Mouse (Mus musculus): ENCODE measurements around the gene Abhd11. TPM values are rescaled to one million over a fixed set of nuclear protein-coding genes. Genes with fewer than 3 reads are reported as not detected.
"Not testable (repeated sequence)": the region's sequence is repeated elsewhere in the genome, so short reads cannot be mapped to it uniquely, and the experiment has no call there.

The Abhd11 gene
- polyA plus RNA-seq, 1 experiment from 2014 or later: 41.2 TPM

DNA sequence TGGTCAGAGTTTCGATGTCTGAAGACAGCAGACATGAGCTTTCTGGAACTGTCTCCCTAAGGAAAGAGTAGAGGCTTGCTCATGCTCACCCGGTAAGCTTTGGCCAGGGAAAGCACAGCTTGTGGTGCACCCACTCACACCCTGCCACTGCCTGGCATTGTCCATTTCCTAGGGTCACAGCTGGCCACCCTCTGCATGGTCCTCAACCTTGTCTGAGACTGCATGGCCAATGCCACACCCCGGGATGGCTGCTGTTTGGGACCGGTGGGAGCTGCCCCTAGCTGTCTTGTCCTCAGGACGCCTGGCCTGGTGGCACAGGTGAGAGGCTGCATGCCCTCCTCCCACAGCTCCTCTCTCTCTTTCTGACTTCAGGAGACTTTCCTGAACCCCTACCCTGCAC is 39.6 kb downstream of the Abhd11 start:
- WGBS: 93% methylated on average over 5 of the region's 5 CpGs
- Histone ChIP-seq H3K27ac (ENCODE audit: low read depth, low read length) (no peak overlapping the region), H3K4me3 (ENCODE audit: low read depth, low read length) (no peak overlapping the region), H3K9me3 (ENCODE audit: control insufficient read depth, low read length) (no peaks in the 10 kb centered on the region), H3K9ac (ENCODE audit: low read length) (no peak overlapping the region), H3K4me1 (ENCODE audit: control insufficient read depth, insufficient read depth, low read length) (no peaks in the 10 kb centered on the region), H3K36me3 (ENCODE audit: control insufficient read depth, insufficient read depth, low read length) (peaks cover 2% of the 10 kb centered on the region; the same call in 1 of the 2 replicates), H3K27me3 (ENCODE audit: control insufficient read depth, insufficient read depth, low read length) (no peaks in the 10 kb centered on the region), H3K4me2 (no peak overlapping the region)
- DNase-seq (ENCODE audit: low spot score, missing footprints): no peak
- no peak for ATAC-seq (ENCODE audit: low FRiP score)

DNA sequence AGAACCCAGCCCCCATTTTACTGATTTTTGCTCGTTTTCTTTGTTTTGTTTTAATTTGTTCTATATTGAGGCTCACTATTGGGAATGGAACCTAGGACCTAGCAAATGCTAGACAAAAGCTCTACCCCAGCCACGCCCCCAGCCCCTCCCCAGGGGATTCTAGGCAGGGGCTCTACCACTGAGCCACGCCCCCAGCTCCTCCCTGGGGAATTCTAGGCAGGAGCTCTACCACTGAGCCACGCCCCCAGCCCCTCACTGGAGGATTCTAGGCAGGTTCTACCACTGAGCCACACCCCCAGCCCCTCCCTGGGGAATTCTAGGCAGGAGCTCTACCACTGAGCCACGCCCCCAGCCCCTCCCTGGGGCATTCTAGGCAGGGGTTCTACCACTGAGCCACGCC is 40.3 kb downstream of the Abhd11 start:
- 81% methylated on average over 6 of the region's 6 CpGs for WGBS
- not testable (repeated sequence) for H3K27ac ChIP-seq (ENCODE audit: low read depth, low read length); H3K36me3 ChIP-seq (ENCODE audit: control insufficient read depth, insufficient read depth, low read length); DNase-seq (ENCODE audit: low spot score, missing footprints); H3K4me1 ChIP-seq (ENCODE audit: control insufficient read depth, insufficient read depth, low read length); ATAC-seq (ENCODE audit: low FRiP score); H3K4me3 ChIP-seq (ENCODE audit: low read depth, low read length); H3K27me3 ChIP-seq (ENCODE audit: control insufficient read depth, insufficient read depth, low read length); H3K9ac ChIP-seq (ENCODE audit: low read length); H3K4me2 ChIP-seq; H3K9me3 ChIP-seq (ENCODE audit: control insufficient read depth, low read length)

- DNase-seq (ENCODE audit: low spot score, missing footprints) (peak; percentile 70), ATAC-seq (ENCODE audit: low FRiP score) (no peak)
- Histone ChIP-seq H3K4me3 (ENCODE audit: low read depth, low read length) (no peak overlapping the region), H3K27me3 (ENCODE audit: control insufficient read depth, insufficient read depth, low read length) (no peaks in the 10 kb centered on the region), H3K9ac (ENCODE audit: low read length) (no peak overlapping the region), H3K27ac (ENCODE audit: low read depth, low read length) (no peak overlapping the region), H3K4me1 (ENCODE audit: control insufficient read depth, insufficient read depth, low read length) (no peaks in the 10 kb centered on the region), H3K36me3 (ENCODE audit: control insufficient read depth, insufficient read depth, low read length) (peaks cover 11% of the 10 kb centered on the region), H3K9me3 (ENCODE audit: control insufficient read depth, low read length) (no peaks in the 10 kb centered on the region), H3K4me2 (no peak overlapping the region)
- 89% methylated on average over 12 of the region's 12 CpGs for WGBS
Measured at GRCm38 (mm10) chr5:135053356-135053755, 44.4 kb downstream of the Abhd11 start.

Other genes starting within 250 kb of the Abhd11 start
- not detected in 2 replicates for gene Tmem270, start 102.4 kb upstream of the Abhd11 start, polyA plus RNA-seq (2014; fragmentation: Nextera tagmentation; extraction: Ambion mirVana)
- 3.8 and 3.9 TPM in 2 replicates for gene Cldn13, start 93.6 kb upstream of the Abhd11 start, polyA plus RNA-seq (2014; fragmentation: Nextera tagmentation; extraction: Ambion mirVana)
- gene Mettl27, start 76.8 kb upstream of the Abhd11 start, polyA plus RNA-seq (2014; fragmentation: Nextera tagmentation; extraction: Ambion mirVana): 9.1 and 9.2 TPM in 2 replicates
- gene Cldn4, start 62.2 kb upstream of the Abhd11 start, polyA plus RNA-seq (2014; fragmentation: Nextera tagmentation; extraction: Ambion mirVana): 2.5 and 2.7 TPM in 2 replicates
- gene Cldn3, start 22.9 kb upstream of the Abhd11 start, polyA plus RNA-seq (2014; fragmentation: Nextera tagmentation; extraction: Ambion mirVana): 0.59 and 1.4 TPM in 2 replicates
- gene Stx1a, start 14.3 kb downstream of the Abhd11 start, polyA plus RNA-seq (2014; fragmentation: Nextera tagmentation; extraction: Ambion mirVana): 16.1 and 17.7 TPM in 2 replicates
- 30.0 and 30.2 TPM in 2 replicates for gene Dnajc30, start 55.0 kb downstream of the Abhd11 start, polyA plus RNA-seq (2014; fragmentation: Nextera tagmentation; extraction: Ambion mirVana)
- 105 and 116 TPM in 2 replicates for gene Bud23, start 55.8 kb downstream of the Abhd11 start, polyA plus RNA-seq (2014; fragmentation: Nextera tagmentation; extraction: Ambion mirVana)
- gene Vps37d, start 69.1 kb downstream of the Abhd11 start, polyA plus RNA-seq (2014; fragmentation: Nextera tagmentation; extraction: Ambion mirVana): 6.8 and 9.6 TPM in 2 replicates
- gene Mlxipl, start 80.7 kb downstream of the Abhd11 start, polyA plus RNA-seq (2014; fragmentation: Nextera tagmentation; extraction: Ambion mirVana): 1.2 and 2.1 TPM in 2 replicates
- 20.1 and 21.2 TPM in 2 replicates for gene Tbl2, start 140.5 kb downstream of the Abhd11 start, polyA plus RNA-seq (2014; fragmentation: Nextera tagmentation; extraction: Ambion mirVana)
- gene Bcl7b, start 159.1 kb downstream of the Abhd11 start, polyA plus RNA-seq (2014; fragmentation: Nextera tagmentation; extraction: Ambion mirVana): 39.2 and 42.6 TPM in 2 replicates
- gene Baz1b, start 178.1 kb downstream of the Abhd11 start, polyA plus RNA-seq (2014; fragmentation: Nextera tagmentation; extraction: Ambion mirVana): 57.7 and 60.6 TPM in 2 replicates
- 7.6 and 9.9 TPM in 2 replicates for gene Fzd9, start 242.1 kb downstream of the Abhd11 start, polyA plus RNA-seq (2014; fragmentation: Nextera tagmentation; extraction: Ambion mirVana)

Data from midbrain, embryonic 11.5 days (tissue).